Mouse (Mus musculus): ENCODE measurements around the gene Tbc1d10c. TPM values are rescaled to one million over a fixed set of nuclear protein-coding genes. Genes with fewer than 3 reads are reported as not detected.

The Tbc1d10c gene
- polyA plus RNA-seq, 1 experiment = 0.98 TPM

- no peak overlapping the region for H3K27ac ChIP-seq (ENCODE audit: control insufficient read depth, insufficient read depth, low read depth, low read length)
These were observed 39.6 kb downstream of the Tbc1d10c start for GRCm38 (mm10) chr19:4151488-4151860.

DNA sequence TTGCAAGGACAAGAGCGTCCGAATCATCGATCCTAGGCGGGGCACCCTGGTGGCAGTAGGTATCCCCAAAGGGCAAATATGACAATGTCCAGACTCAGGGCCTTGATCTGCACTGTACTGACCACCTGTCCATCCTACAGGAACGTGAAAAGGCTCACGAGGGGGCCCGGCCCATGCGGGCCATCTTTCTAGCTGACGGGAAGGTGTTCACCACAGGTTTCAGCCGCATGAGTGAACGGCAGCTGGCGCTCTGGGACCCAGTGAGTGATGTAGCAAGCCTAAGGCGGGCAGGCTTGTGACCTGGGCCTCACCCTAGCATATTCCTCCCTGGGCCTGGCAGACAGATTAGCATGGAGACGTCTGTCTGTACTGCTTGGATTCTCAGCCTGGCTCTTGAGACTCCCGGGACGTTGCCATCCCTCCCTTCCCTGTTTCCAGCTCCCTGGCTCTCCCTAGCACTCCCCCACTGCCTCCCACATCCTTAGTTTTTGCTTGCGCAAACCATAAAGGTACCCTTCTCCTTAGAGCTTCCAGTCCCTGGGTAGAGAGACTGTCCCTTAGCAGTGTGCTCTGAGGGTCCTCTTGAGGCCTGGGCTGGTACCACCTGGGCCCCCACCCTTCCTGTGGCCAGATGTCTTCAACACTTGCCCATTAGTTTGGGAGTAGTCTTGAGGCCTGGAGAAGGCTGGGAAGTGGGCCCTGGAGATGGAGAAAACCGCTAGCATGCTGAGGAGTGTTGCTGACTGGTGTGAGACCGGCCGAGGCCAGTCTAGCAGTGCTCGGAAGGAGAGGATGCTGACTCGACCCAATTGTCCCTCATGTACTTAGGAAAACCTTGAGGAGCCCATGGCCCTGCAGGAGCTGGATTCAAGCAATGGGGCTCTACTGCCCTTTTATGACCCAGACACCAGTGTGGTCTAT, 40.3 kb downstream of the Tbc1d10c start:
- H3K4me3 ChIP-seq (ENCODE audit: control insufficient read depth, low read depth, low read length) = no peak overlapping the region
- TF ChIP-seq CTCF (IDR thresholded peaks at IDR 0.05; ENCODE audit: control insufficient read depth, insufficient read depth, insufficient replicate concordance, low read depth, low read length) (no peak), POLR2A (IDR thresholded peaks at IDR 0.05; ENCODE audit: control insufficient read depth, low read depth, low read length) (no peak)
- no peaks in the 10 kb centered on the region for H3K36me3 ChIP-seq (ENCODE audit: control insufficient read depth, insufficient read depth, low read length)
- H3K27ac ChIP-seq (ENCODE audit: control insufficient read depth, insufficient read depth, low read depth, low read length) = peak overlapping the region; percentile 19; the same call in 1 of the 2 replicates
- peaks cover 17% of the 10 kb centered on the region for H3K4me1 ChIP-seq (ENCODE audit: control insufficient read depth, insufficient read depth, low read length)
- no peaks in the 10 kb centered on the region for H3K27me3 ChIP-seq (ENCODE audit: control insufficient read depth, insufficient read depth, low read length)

More at GRCm38 (mm10) chr19:4151488-4151860, 39.6 kb downstream of the Tbc1d10c start:
- H3K4me3 ChIP-seq (ENCODE audit: control insufficient read depth, low read depth, low read length) = no peak overlapping the region
- TF ChIP-seq CTCF (IDR thresholded peaks at IDR 0.05; ENCODE audit: control insufficient read depth, insufficient read depth, insufficient replicate concordance, low read depth, low read length) = no peak
- no peaks in the 10 kb centered on the region for H3K27me3 ChIP-seq (ENCODE audit: control insufficient read depth, insufficient read depth, low read length)
- H3K4me1 ChIP-seq (ENCODE audit: control insufficient read depth, insufficient read depth, low read length) = peaks cover 17% of the 10 kb centered on the region
- no peaks in the 10 kb centered on the region for H3K36me3 ChIP-seq (ENCODE audit: control insufficient read depth, insufficient read depth, low read length)

GRCm38 (mm10) chr19:4149764-4150461, 41.2 kb downstream of the Tbc1d10c start:
- no peaks in the 10 kb centered on the region for H3K36me3 ChIP-seq (ENCODE audit: control insufficient read depth, insufficient read depth, low read length)
- peaks cover 17% of the 10 kb centered on the region for H3K4me1 ChIP-seq (ENCODE audit: control insufficient read depth, insufficient read depth, low read length)
- H3K27me3 ChIP-seq (ENCODE audit: control insufficient read depth, insufficient read depth, low read length) = no peaks in the 10 kb centered on the region
- no peak overlapping the region for H3K4me3 ChIP-seq (ENCODE audit: control insufficient read depth, low read depth, low read length)
- peak overlapping the region; percentile 19; the same call in 1 of the 2 replicates for H3K27ac ChIP-seq (ENCODE audit: control insufficient read depth, insufficient read depth, low read depth, low read length)
- TF ChIP-seq POLR2A (IDR thresholded peaks at IDR 0.05; ENCODE audit: control insufficient read depth, low read depth, low read length) (no peak), CTCF (IDR thresholded peaks at IDR 0.05; ENCODE audit: control insufficient read depth, insufficient read depth, insufficient replicate concordance, low read depth, low read length) (no peak)

GRCm38 (mm10) chr19:4149283-4149682, 41.8 kb downstream of the Tbc1d10c start:
- Histone ChIP-seq H3K27me3 (ENCODE audit: control insufficient read depth, insufficient read depth, low read length) (no peaks in the 10 kb centered on the region), H3K27ac (ENCODE audit: control insufficient read depth, insufficient read depth, low read depth, low read length) (no peak overlapping the region), H3K4me1 (ENCODE audit: control insufficient read depth, insufficient read depth, low read length) (peaks cover 17% of the 10 kb centered on the region), H3K36me3 (ENCODE audit: control insufficient read depth, insufficient read depth, low read length) (no peaks in the 10 kb centered on the region), H3K4me3 (ENCODE audit: control insufficient read depth, low read depth, low read length) (peak overlapping the region; percentile 85; the same call in 1 of the 2 replicates)
- no peak for TF ChIP-seq POLR2A (IDR thresholded peaks at IDR 0.05; ENCODE audit: control insufficient read depth, low read depth, low read length)
- no peak for TF ChIP-seq CTCF (IDR thresholded peaks at IDR 0.05; ENCODE audit: control insufficient read depth, insufficient read depth, insufficient replicate concordance, low read depth, low read length)

GRCm38 (mm10) chr19:4148819-4149218, 42.3 kb downstream of the Tbc1d10c start:
- H3K4me1 ChIP-seq (ENCODE audit: control insufficient read depth, insufficient read depth, low read length) = peaks cover 17% of the 10 kb centered on the region
- H3K4me3 ChIP-seq (ENCODE audit: control insufficient read depth, low read depth, low read length) = peak overlapping the region; percentile 85
- no peak overlapping the region for H3K27ac ChIP-seq (ENCODE audit: control insufficient read depth, insufficient read depth, low read depth, low read length)
- no peaks in the 10 kb centered on the region for H3K36me3 ChIP-seq (ENCODE audit: control insufficient read depth, insufficient read depth, low read length)
- TF ChIP-seq POLR2A (IDR thresholded peaks at IDR 0.05; ENCODE audit: control insufficient read depth, low read depth, low read length) (no peak), CTCF (IDR thresholded peaks at IDR 0.05; ENCODE audit: control insufficient read depth, insufficient read depth, insufficient replicate concordance, low read depth, low read length) (no peak)
- H3K27me3 ChIP-seq (ENCODE audit: control insufficient read depth, insufficient read depth, low read length) = no peaks in the 10 kb centered on the region

- H3K27ac ChIP-seq (ENCODE audit: control insufficient read depth, insufficient read depth, low read depth, low read length) = 0 out of 2 replicates have a peak within 1 kb of the TSS, but pooled peaks have one; percentile 9
- H3K27me3 ChIP-seq (ENCODE audit: control insufficient read depth, insufficient read depth, low read length) = no peaks in the 10 kb centered on the region
- TF ChIP-seq CTCF (IDR thresholded peaks at IDR 0.05; ENCODE audit: control insufficient read depth, insufficient read depth, insufficient replicate concordance, low read depth, low read length) (no peak), POLR2A (IDR thresholded peaks at IDR 0.05; ENCODE audit: control insufficient read depth, low read depth, low read length) (peak; percentile 68)
- H3K36me3 ChIP-seq (ENCODE audit: control insufficient read depth, insufficient read depth, low read length) = no peaks in the 10 kb centered on the region
- H3K4me3 ChIP-seq (ENCODE audit: control insufficient read depth, low read depth, low read length) = peak within 1 kb of the TSS; percentile 85
- H3K4me1 ChIP-seq (ENCODE audit: control insufficient read depth, insufficient read depth, low read length) = peaks cover 17% of the 10 kb centered on the region
These were observed 42.6 kb downstream of the Tbc1d10c start, which contains the start of gene Coro1b for GRCm38 (mm10) chr19:4148491-4148806. Coro1b (plus strand) TSS chr19:4148619.
